ENCODE assay signal across 15 mouse cellular contexts in genomic region chr1:157447142-157447541, GRCm38 (mm10). TPM values are rescaled to one million over a fixed set of nuclear protein-coding genes. Genes with fewer than 3 reads are reported as not detected.
DNase-seq lines count a peak whose midpoint lies in the region; ATAC-seq and TF ChIP-seq lines count a peak whose summit lies in the region.
"Had no signal": no experiment of that assay in that cellular context is flagged by ENCODE, and none has a peak within 500 bp of the region (broad histone marks: within the 10 kb centered on the region; RNA-seq: fewer than 3 reads in every experiment).

No protein-coding gene starts in this region.

- H3K9me3 ChIP-seq in forebrain, postnatal 0 days (ENCODE audit: low read length), result no peaks in the 10 kb centered on the region
- H3K9me3 ChIP-seq in forebrain, embryonic 11.5 days (ENCODE audit: control insufficient read depth, low read length), result no peaks in the 10 kb centered on the region
- H3K9me3 ChIP-seq in hindbrain, postnatal 0 days (ENCODE audit: low read length), result no peaks in the 10 kb centered on the region
- no peaks in the 10 kb centered on the region for H3K9me3 ChIP-seq in hindbrain, embryonic 12.5 days (replicated peaks)
- H3K9me3 ChIP-seq: intestine, embryonic 15.5 days; limb, embryonic 13.5 days; stomach, embryonic 15.5 days had no signal

- TF ChIP-seq CTCF in forebrain, postnatal 0 days (IDR thresholded peaks at IDR 0.05; ENCODE audit: low read depth), result no peak
- no peak for TF ChIP-seq CTCF in hindbrain, postnatal 0 days (IDR thresholded peaks at IDR 0.05; ENCODE audit: low read depth)

- no peak overlapping the region; the same call in 1 of the 2 replicates for H3K27ac ChIP-seq in forebrain, postnatal 0 days (ENCODE audit: low read depth, low read length)
- H3K27ac ChIP-seq in forebrain, embryonic 11.5 days (ENCODE audit: low read depth, low read length), result no peak overlapping the region
- no peak overlapping the region for H3K27ac ChIP-seq in hindbrain, postnatal 0 days
- H3K27ac ChIP-seq in hindbrain, embryonic 12.5 days, result no peak overlapping the region
- H3K27ac ChIP-seq: intestine, embryonic 15.5 days; limb, embryonic 13.5 days; stomach, embryonic 15.5 days had no signal

- no peak for DNase-seq in forebrain, postnatal 0 days
- no peak for DNase-seq in forebrain, embryonic 11.5 days (ENCODE audit: low spot score)
- no peak for DNase-seq in hindbrain, postnatal 0 days (ENCODE audit: low spot score)
- peak; percentile 83 for DNase-seq in retina, postnatal 1 day
- DNase-seq in retina, embryonic 14.5 days (ENCODE audit: low spot score), result no peak
- no peak for DNase-seq in urinary bladder, postnatal 25 days (ENCODE audit: low spot score)
- DNase-seq: gastrocnemius, postnatal 10 days; heart, postnatal 36 days; lung, postnatal 10 days; right cerebral cortex, postnatal 14 days; thymus, adult 2 months had no signal

- H3K4me1 ChIP-seq in forebrain, postnatal 0 days (ENCODE audit: insufficient read depth), result peaks cover 26% of the 10 kb centered on the region
- H3K4me1 ChIP-seq in forebrain, embryonic 11.5 days (replicated peaks; ENCODE audit: control insufficient read depth, insufficient read depth, low read length), result peaks cover 39% of the 10 kb centered on the region
- H3K4me1 ChIP-seq in hindbrain, postnatal 0 days (ENCODE audit: insufficient read depth, low read length), result peaks cover 9% of the 10 kb centered on the region
- H3K4me1 ChIP-seq in hindbrain, embryonic 12.5 days, result peaks cover 48% of the 10 kb centered on the region

- ATAC-seq in forebrain, postnatal 0 days, result 0 out of 2 replicates have a peak, but pooled peaks have one; percentile 8
- no peak for ATAC-seq in forebrain, embryonic 11.5 days (replicated peaks; ENCODE audit: low FRiP score)
- ATAC-seq in hindbrain, postnatal 0 days, result peak; percentile 19; the same call in 1 of the 2 replicates
- no peak for ATAC-seq in hindbrain, embryonic 12.5 days (ENCODE audit: low FRiP score)
- ATAC-seq: intestine, embryonic 15.5 days had no signal

- 0 out of 2 replicates have a peak, but pooled peaks cover 4% of the 10 kb centered on the region for H3K27me3 ChIP-seq in forebrain, postnatal 0 days (ENCODE audit: insufficient read depth, low read length)
- H3K27me3 ChIP-seq in forebrain, embryonic 11.5 days (ENCODE audit: control insufficient read depth, insufficient read depth, low read length), result no peaks in the 10 kb centered on the region; the same call in 1 of the 2 replicates
- no peaks in the 10 kb centered on the region for H3K27me3 ChIP-seq in hindbrain, postnatal 0 days (ENCODE audit: insufficient read depth, low read length)
- peaks cover 14% of the 10 kb centered on the region; the same call in 1 of the 2 replicates for H3K27me3 ChIP-seq in hindbrain, embryonic 12.5 days
- H3K27me3 ChIP-seq: intestine, embryonic 15.5 days; stomach, embryonic 15.5 days had no signal

- no peak overlapping the region for H3K4me2 ChIP-seq in forebrain, postnatal 0 days (ENCODE audit: low read depth)
- no peak overlapping the region for H3K4me2 ChIP-seq in forebrain, embryonic 11.5 days (ENCODE audit: low read depth, low read length, severe bottlenecking)
- H3K4me2 ChIP-seq in hindbrain, postnatal 0 days (ENCODE audit: low read depth, low read length), result no peak overlapping the region
- H3K4me2 ChIP-seq in hindbrain, embryonic 12.5 days (replicated peaks), result no peak overlapping the region
- H3K4me2 ChIP-seq: intestine, embryonic 15.5 days; limb, embryonic 13.5 days; stomach, embryonic 15.5 days had no signal

- no peak overlapping the region for H3K4me3 ChIP-seq in forebrain, postnatal 0 days (ENCODE audit: low read depth, low read length)
- no peak overlapping the region for H3K4me3 ChIP-seq in forebrain, embryonic 11.5 days (ENCODE audit: low read depth, low read length)
- H3K4me3 ChIP-seq in hindbrain, postnatal 0 days (ENCODE audit: low read length), result no peak overlapping the region
- no peak overlapping the region for H3K4me3 ChIP-seq in hindbrain, embryonic 12.5 days
- H3K4me3 ChIP-seq: intestine, embryonic 15.5 days; limb, embryonic 13.5 days; stomach, embryonic 15.5 days had no signal

- no peak overlapping the region for H3K9ac ChIP-seq in forebrain, postnatal 0 days
- H3K9ac ChIP-seq in forebrain, embryonic 11.5 days (ENCODE audit: low read length), result no peak overlapping the region
- H3K9ac ChIP-seq in hindbrain, postnatal 0 days (replicated peaks; ENCODE audit: low read length), result no peak overlapping the region
- no peak overlapping the region for H3K9ac ChIP-seq in hindbrain, embryonic 12.5 days
- H3K9ac ChIP-seq: intestine, embryonic 15.5 days; limb, embryonic 13.5 days; stomach, embryonic 15.5 days had no signal

- WGBS in forebrain, postnatal 0 days, result 37% methylated on average over 4 of the region's 4 CpGs
- 61% methylated on average over 4 of the region's 4 CpGs for WGBS in forebrain, embryonic 11.5 days
- 28% methylated on average over 4 of the region's 4 CpGs for WGBS in hindbrain, postnatal 0 days
- WGBS in hindbrain, embryonic 12.5 days, result 42% methylated on average over 4 of the region's 4 CpGs

- H3K36me3 ChIP-seq in forebrain, postnatal 0 days (ENCODE audit: insufficient read depth), result no peaks in the 10 kb centered on the region
- no peaks in the 10 kb centered on the region for H3K36me3 ChIP-seq in forebrain, embryonic 11.5 days (ENCODE audit: control insufficient read depth, insufficient read depth, low read length)
- H3K36me3 ChIP-seq in hindbrain, postnatal 0 days (ENCODE audit: insufficient read depth, low read length), result no peaks in the 10 kb centered on the region
- no peaks in the 10 kb centered on the region for H3K36me3 ChIP-seq in hindbrain, embryonic 12.5 days
- H3K36me3 ChIP-seq: intestine, embryonic 15.5 days; limb, embryonic 13.5 days; stomach, embryonic 15.5 days had no signal

RNA-seq across cellular contexts. Expression of gene Cryzl2, which starts 11.2 kb away (rescaled TPM):
- 9.4 and 12.8 TPM in 2 replicates for total RNA-seq in forebrain, postnatal 0 days (2014; rRNA removed)
- polyA plus RNA-seq in forebrain, postnatal 0 days (2015; fragmentation: Nextera tagmentation; extraction: Ambion mirVana), result 5.6 and 6.9 TPM in 2 replicates
- 8.4 and 9.4 TPM in 2 replicates for polyA plus RNA-seq in forebrain, embryonic 11.5 days (2014; fragmentation: Nextera tagmentation; extraction: Ambion mirVana)
- total RNA-seq in hindbrain, postnatal 0 days (2014; rRNA removed), result 11.4 and 12.9 TPM in 2 replicates
- 10.6 and 11.6 TPM in 2 replicates for polyA plus RNA-seq in hindbrain, postnatal 0 days (2015; fragmentation: Nextera tagmentation; extraction: Ambion mirVana)
- 6.0 and 9.4 TPM in 2 replicates for polyA plus RNA-seq in hindbrain, embryonic 12.5 days (2016; fragmentation: Nextera tagmentation; extraction: Ambion mirVana)

RNA-seq across cellular contexts. Expression of gene Rasal2, which starts 34.7 kb away (rescaled TPM):
- total RNA-seq in forebrain, postnatal 0 days (2014; rRNA removed), result 33.6 and 42.1 TPM in 2 replicates
- polyA plus RNA-seq in forebrain, postnatal 0 days (2015; fragmentation: Nextera tagmentation; extraction: Ambion mirVana), result 18.3 and 26.3 TPM in 2 replicates
- 15.4 and 19.4 TPM in 2 replicates for polyA plus RNA-seq in forebrain, embryonic 11.5 days (2014; fragmentation: Nextera tagmentation; extraction: Ambion mirVana)
- 37.0 TPM in 2 replicates for total RNA-seq in hindbrain, postnatal 0 days (2014; rRNA removed)
- 31.3 and 33.7 TPM in 2 replicates for polyA plus RNA-seq in hindbrain, postnatal 0 days (2015; fragmentation: Nextera tagmentation; extraction: Ambion mirVana)
- 36.1 and 38.7 TPM in 2 replicates for polyA plus RNA-seq in hindbrain, embryonic 12.5 days (2016; fragmentation: Nextera tagmentation; extraction: Ambion mirVana)

RNA-seq across cellular contexts. Expression of gene Sec16b, which starts 59.4 kb away (rescaled TPM):
- 0.33 and 0.69 TPM in 2 replicates for total RNA-seq in forebrain, postnatal 0 days (2014; rRNA removed)
- polyA plus RNA-seq in forebrain, postnatal 0 days (2015; fragmentation: Nextera tagmentation; extraction: Ambion mirVana), result 0.23 and 0.30 TPM in 2 replicates
- polyA plus RNA-seq in forebrain, embryonic 11.5 days (2014; fragmentation: Nextera tagmentation; extraction: Ambion mirVana), result 0.68 and 0.91 TPM in 2 replicates
- 0.21 and 0.22 TPM in 2 replicates for total RNA-seq in hindbrain, postnatal 0 days (2014; rRNA removed)
- 0.41 and 0.54 TPM in 2 replicates for polyA plus RNA-seq in hindbrain, postnatal 0 days (2015; fragmentation: Nextera tagmentation; extraction: Ambion mirVana)
- polyA plus RNA-seq in hindbrain, embryonic 12.5 days (2016; fragmentation: Nextera tagmentation; extraction: Ambion mirVana), result 1.3 and 2.1 TPM in 2 replicates

Comparison
In these comparisons a context has a peak if more than half of its experiments do, and no peak if none do; other contexts are left out.
1. ATAC-seq: peak in forebrain, postnatal 0 days (single experiment) and hindbrain, postnatal 0 days (single experiment); none in forebrain, embryonic 11.5 days (single experiment) and hindbrain, embryonic 12.5 days (single experiment).